Mouse (Mus musculus) myocyte (in vitro differentiated cells): ENCODE results near the gene Sco1.

Experiments used
- MYOD1 ChIP-seq, 3 experiments: IDR thresholded peaks; one replicate each; pipeline ENCODE4 v1.6.1; 2011; ENCODE audit warnings: control low read depth in 2 of 3, low read depth in 2 of 3, mild to moderate bottlenecking in 2 of 3, moderate library complexity in 1 of 3; ENCODE audit not compliant: insufficient read length in 2 of 3, control insufficient read depth in 1 of 3
- POLR2A ChIP-seq: IDR thresholded peaks from one replicate; pipeline ENCODE4 v1.6.1; 2011; ENCODE audit warnings: low read depth, mild to moderate bottlenecking, control low read depth, moderate library complexity; ENCODE audit not compliant: insufficient read length
- SRF ChIP-seq: IDR thresholded peaks from one replicate; pipeline ENCODE4 v1.6.1; 2011; ENCODE audit warnings: low read depth; ENCODE audit not compliant: control insufficient read depth, insufficient read length
- TCF3 ChIP-seq: IDR thresholded peaks from one replicate; pipeline ENCODE4 v1.6.1; 2011; ENCODE audit warnings: low read depth, control low read depth; ENCODE audit not compliant: insufficient read length

DNA sequence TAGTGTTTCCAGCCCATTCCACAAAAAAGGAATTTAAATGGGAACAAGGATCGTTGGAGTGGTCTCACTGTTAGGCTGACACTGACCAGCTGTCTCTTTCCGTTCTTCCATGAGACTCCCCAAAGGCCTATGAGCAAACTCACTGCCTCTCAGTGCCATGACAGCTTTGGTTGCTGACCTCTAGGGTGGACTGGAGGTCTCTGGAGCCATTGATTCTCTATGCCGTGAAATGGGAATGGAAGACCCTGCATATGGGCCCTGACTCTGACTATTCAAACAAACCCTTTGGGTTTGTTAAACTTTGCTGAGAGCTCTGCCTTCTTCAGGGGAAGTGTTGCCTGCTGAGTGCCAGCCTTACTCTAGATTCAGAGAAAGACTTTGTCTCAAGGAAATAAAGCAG, 15.3 kb downstream of the Sco1 start:
- no peak for TF ChIP-seq POLR2A
- peak in 2 of 3 experiments; percentile 13 to 38 for TF ChIP-seq MYOD1 (IDR thresholded peaks at IDR 0.05; ENCODE audit: control insufficient read depth in 1 of 3, insufficient read length in 2 of 3, low read depth in 2 of 3)
- no peak for TF ChIP-seq TCF3
- no peak for TF ChIP-seq SRF
